Mouse (Mus musculus) embryonic fibroblast, embryonic 13.5 days (primary cell): ENCODE measurements at regions not wholly inside any gene's neighbourhood (a gene's known extent, or its start where the extent isn't known, plus 50 kb on each side); places are given as distances from the start of the nearest gene placed in this dataset.

Experiments
- CTCF ChIP-seq: IDR thresholded peaks from 2 replicates; pipeline ENCODE4 v1.5.1; 2011; ENCODE audit warnings: mild to moderate bottlenecking, control low read depth, low read length, moderate library complexity, borderline replicate concordance; ENCODE audit not compliant: insufficient read depth
- POLR2A ChIP-seq: IDR thresholded peaks from 2 replicates; pipeline ENCODE4 v1.6.1; 2011; ENCODE audit warnings: low read depth, mild to moderate bottlenecking, control low read depth, low read length, moderate library complexity

DNA sequence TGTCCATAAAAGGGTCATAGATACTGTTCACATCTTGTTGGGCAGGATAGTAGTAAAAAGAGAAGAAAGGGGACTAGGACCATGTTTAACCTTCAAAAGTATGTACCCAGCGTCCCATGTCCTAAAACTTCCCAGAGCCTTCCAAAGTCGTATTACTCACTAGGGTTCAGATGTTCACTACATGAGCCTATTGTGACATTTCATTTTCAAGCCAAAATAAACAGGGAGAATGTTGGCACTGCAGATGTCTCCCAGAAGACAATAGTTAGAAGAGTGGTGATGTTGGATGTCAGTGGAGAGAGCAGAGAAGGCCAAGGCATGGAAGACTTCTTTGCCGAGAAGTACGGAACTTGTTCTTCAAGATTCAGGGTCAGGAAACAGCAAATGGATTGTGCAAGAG is 187.9 kb downstream of the Mid1ip1 start:
- no peak for TF ChIP-seq POLR2A
- TF ChIP-seq CTCF: no peak
